Mouse (Mus musculus) neural tube, embryonic 12.5 days (tissue): ENCODE data around the gene Trpm3. TPM values are rescaled to one million over a fixed set of nuclear protein-coding genes. Genes with fewer than 3 reads are reported as not detected.
A peak's percentile ranks its signal among the peaks of the same experiment; 100 is the strongest.

ENCODE experiments used
- ATAC-seq: fragments of 200-750 bp; cut with Nextera tagmentation; 2 replicates; pipeline ENCODE4 v1.8.0; 2017; ENCODE audit warnings: low read depth, mild to moderate bottlenecking, moderate TSS enrichment, moderate library complexity; ENCODE audit not compliant: low FRiP score
- H3K27ac ChIP-seq: fragments of 300-500 bp; sonication (generic); 2 replicates; pipeline ENCODE4 v1.5.1; 2016
- H3K27me3 ChIP-seq: fragments of 300-500 bp; sonication (generic); replicated peaks from 2 replicates; pipeline ENCODE4 v1.6.1; 2016; ENCODE audit warnings: mild to moderate bottlenecking
- H3K36me3 ChIP-seq: fragments of 300-500 bp; sonication (generic); 2 replicates; pipeline ENCODE4 v1.6.1; 2016; ENCODE audit warnings: mild to moderate bottlenecking
- H3K4me1 ChIP-seq: fragments of 300-500 bp; sonication (generic); 2 replicates; pipeline ENCODE4 v1.6.1; 2016
- H3K4me2 ChIP-seq: fragments of 300-500 bp; sonication (generic); replicated peaks from 2 replicates; pipeline ENCODE4 v1.6.1; 2016; ENCODE audit warnings: mild to moderate bottlenecking
- H3K4me3 ChIP-seq: fragments of 300-500 bp; sonication (generic); 2 replicates; pipeline ENCODE4 v1.5.1; 2016
- H3K9ac ChIP-seq: fragments of 300-500 bp; sonication (generic); 2 replicates; pipeline ENCODE4 v1.6.1; 2016; ENCODE audit warnings: mild to moderate bottlenecking
- H3K9me3 ChIP-seq: fragments of 300-500 bp; sonication (generic); 2 replicates; pipeline ENCODE4 v1.6.1; 2016; ENCODE audit warnings: mild to moderate bottlenecking
- WGBS: fragments of 180-500 bp; shearing (Covaris S2); methylation state at CpG from one replicate; pipeline ENCODE4 v1.1.7; 2016; 5-methylcytosine and 5-hydroxymethylcytosine counted together
- polyA plus RNA-seq: library from polyadenylated mRNA; unstranded; fragments of >200 nt; fragmentation: Nextera tagmentation; extraction: Ambion mirVana; gene quantifications from 2 replicates; pipeline ENCODE4 v1.2.1, GENCODE M21; 2016

The Trpm3 gene
- polyA plus RNA-seq, 1 experiment from 2014 or later = 2.1 TPM

DNA sequence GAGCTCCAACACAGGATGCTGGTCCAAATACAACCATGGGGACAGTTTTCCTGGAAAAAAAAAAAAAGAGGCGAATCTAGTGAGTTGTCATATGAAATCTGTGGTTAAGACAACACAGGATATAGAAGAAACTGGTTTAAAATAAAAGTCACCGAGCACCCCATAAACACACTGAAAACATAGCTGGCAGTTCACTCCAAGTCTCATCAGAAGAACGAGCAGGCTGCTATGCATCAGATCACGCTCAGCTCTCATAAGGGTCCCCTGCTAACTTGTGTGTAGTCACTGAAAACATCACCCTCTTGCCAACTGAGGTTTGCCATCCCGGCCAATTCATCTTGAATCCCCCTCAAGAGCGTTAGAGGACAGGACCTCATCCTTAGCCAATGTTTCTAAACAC lies 476.5 kb downstream of the Trpm3 start:
- no peak overlapping the region for H3K4me3 ChIP-seq
- H3K4me1 ChIP-seq = no peaks in the 10 kb centered on the region
- 90% methylated on average over 6 of the region's 6 CpGs for WGBS
- H3K4me2 ChIP-seq = no peak overlapping the region
- H3K9ac ChIP-seq = no peak overlapping the region
- H3K27ac ChIP-seq = no peak overlapping the region
- no peak for ATAC-seq
- H3K36me3 ChIP-seq = no peaks in the 10 kb centered on the region
- H3K27me3 ChIP-seq = no peaks in the 10 kb centered on the region
- no peaks in the 10 kb centered on the region; the same call in 1 of the 2 replicates for H3K9me3 ChIP-seq

- H3K27me3 ChIP-seq = no peaks in the 10 kb centered on the region
- H3K9ac ChIP-seq = no peak overlapping the region
- H3K36me3 ChIP-seq = no peaks in the 10 kb centered on the region
- no peak for ATAC-seq
- H3K4me1 ChIP-seq = no peaks in the 10 kb centered on the region
- no peak overlapping the region for H3K4me2 ChIP-seq
- H3K27ac ChIP-seq = no peak overlapping the region
- WGBS = 83% methylated on average over 3 of the region's 3 CpGs
- H3K9me3 ChIP-seq = no peaks in the 10 kb centered on the region
- no peak overlapping the region for H3K4me3 ChIP-seq
These were observed 486.1 kb downstream of the Trpm3 start for GRCm38 (mm10) chr19:22624801-22625513.

- H3K4me1 ChIP-seq = no peaks in the 10 kb centered on the region
- ATAC-seq = no peak
- H3K4me3 ChIP-seq = no peak overlapping the region
- no peaks in the 10 kb centered on the region for H3K9me3 ChIP-seq
- WGBS = 83% methylated on average over 3 of the region's 3 CpGs
- no peaks in the 10 kb centered on the region for H3K27me3 ChIP-seq
- H3K9ac ChIP-seq = no peak overlapping the region
- no peaks in the 10 kb centered on the region for H3K36me3 ChIP-seq
- no peak overlapping the region for H3K27ac ChIP-seq
- H3K4me2 ChIP-seq = no peak overlapping the region
These were observed 490.0 kb downstream of the Trpm3 start for GRCm38 (mm10) chr19:22628878-22629277.

DNA sequence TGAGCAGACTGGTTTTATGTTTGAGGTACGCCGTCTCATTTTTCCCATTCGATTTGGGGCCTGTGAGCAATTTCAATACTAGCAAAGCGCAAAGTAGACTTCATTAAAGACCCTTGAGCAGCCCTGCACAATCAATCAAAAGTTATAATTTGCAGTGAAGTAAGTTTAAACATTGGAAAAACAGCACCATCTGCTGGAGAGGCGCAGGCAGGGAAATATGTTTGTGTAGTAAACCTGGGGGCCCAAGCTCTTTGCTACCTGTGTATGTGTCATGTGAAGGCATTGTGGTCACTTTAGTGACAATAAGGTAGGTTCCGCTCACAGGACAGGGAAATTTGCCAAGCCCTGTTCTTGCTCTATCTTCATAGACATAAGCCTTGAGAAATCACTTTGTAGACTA lies 492.5 kb downstream of the Trpm3 start:
- no peak overlapping the region for H3K4me3 ChIP-seq
- no peaks in the 10 kb centered on the region for H3K27me3 ChIP-seq
- no peak overlapping the region for H3K27ac ChIP-seq
- no peak overlapping the region for H3K9ac ChIP-seq
- no peaks in the 10 kb centered on the region for H3K36me3 ChIP-seq
- no peak for ATAC-seq
- no peaks in the 10 kb centered on the region for H3K9me3 ChIP-seq
- WGBS = 86% methylated on average over 6 of the region's 6 CpGs
- H3K4me2 ChIP-seq = no peak overlapping the region
- no peaks in the 10 kb centered on the region for H3K4me1 ChIP-seq

GRCm38 (mm10) chr19:22635635-22636034 lies 496.8 kb downstream of the Trpm3 start:
- H3K9me3 ChIP-seq = no peaks in the 10 kb centered on the region
- no peaks in the 10 kb centered on the region for H3K36me3 ChIP-seq
- no peaks in the 10 kb centered on the region for H3K4me1 ChIP-seq
- ATAC-seq = no peak
- no peak overlapping the region for H3K4me3 ChIP-seq
- 33% methylated on average over 10 of the region's 10 CpGs for WGBS
- no peak overlapping the region for H3K27ac ChIP-seq
- no peak overlapping the region for H3K9ac ChIP-seq
- H3K27me3 ChIP-seq = no peaks in the 10 kb centered on the region
- H3K4me2 ChIP-seq = no peak overlapping the region

DNA sequence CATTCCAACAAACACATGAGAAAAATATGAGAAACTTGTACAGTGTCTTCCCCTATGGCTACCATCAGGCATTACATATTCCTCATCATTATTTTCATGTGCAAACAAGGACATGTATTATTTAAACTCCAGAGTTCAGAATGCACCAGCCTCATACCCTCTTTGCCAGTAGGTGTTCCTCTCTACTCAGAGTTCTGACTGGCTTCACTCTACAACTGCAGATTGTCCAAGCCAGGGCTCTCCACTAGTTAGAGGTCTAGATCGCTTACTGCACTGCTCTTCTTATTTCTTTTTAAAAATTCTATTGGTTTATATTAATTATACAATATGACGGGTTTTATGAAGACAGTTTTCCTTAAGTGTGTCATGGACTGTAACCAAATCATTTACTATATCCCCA lies 498.9 kb downstream of the Trpm3 start:
- Histone ChIP-seq H3K4me3 (no peak overlapping the region), H3K36me3 (no peaks in the 10 kb centered on the region), H3K9me3 (no peaks in the 10 kb centered on the region), H3K4me2 (no peak overlapping the region), H3K9ac (no peak overlapping the region), H3K4me1 (no peaks in the 10 kb centered on the region), H3K27me3 (no peaks in the 10 kb centered on the region), H3K27ac (no peak overlapping the region)
- WGBS = 90% methylated on average over 2 of the region's 2 CpGs
- no peak for ATAC-seq

- H3K9ac ChIP-seq = no peak overlapping the region
- H3K27ac ChIP-seq = no peak overlapping the region
- no peaks in the 10 kb centered on the region for H3K27me3 ChIP-seq
- H3K4me2 ChIP-seq = no peak overlapping the region
- no peaks in the 10 kb centered on the region for H3K9me3 ChIP-seq
- H3K4me1 ChIP-seq = no peaks in the 10 kb centered on the region
- no peaks in the 10 kb centered on the region for H3K36me3 ChIP-seq
- no peak for ATAC-seq
- no peak overlapping the region for H3K4me3 ChIP-seq
- WGBS = 81% methylated on average over 3 of the region's 3 CpGs
These were observed 499.6 kb downstream of the Trpm3 start for GRCm38 (mm10) chr19:22638394-22638954.

GRCm38 (mm10) chr19:22642124-22642523 lies 503.3 kb downstream of the Trpm3 start:
- Histone ChIP-seq H3K4me2 (no peak overlapping the region), H3K27me3 (no peaks in the 10 kb centered on the region), H3K9ac (no peak overlapping the region), H3K27ac (no peak overlapping the region), H3K36me3 (no peaks in the 10 kb centered on the region), H3K4me1 (no peaks in the 10 kb centered on the region), H3K9me3 (no peaks in the 10 kb centered on the region), H3K4me3 (no peak overlapping the region)
- 34% methylated on average over 2 of the region's 2 CpGs for WGBS
- no peak for ATAC-seq

GRCm38 (mm10) chr19:22656466-22657215 lies 517.8 kb downstream of the Trpm3 start:
- ATAC-seq = peak; percentile 37; the same call in 1 of the 2 replicates
- Histone ChIP-seq H3K4me2 (peak overlapping the region; percentile 25), H3K9me3 (no peaks in the 10 kb centered on the region), H3K4me1 (peaks cover 11% of the 10 kb centered on the region), H3K4me3 (no peak overlapping the region), H3K36me3 (no peaks in the 10 kb centered on the region), H3K27ac (no peak overlapping the region), H3K27me3 (no peaks in the 10 kb centered on the region), H3K9ac (no peak overlapping the region)
- WGBS = 52% methylated on average over 14 of the region's 14 CpGs

DNA sequence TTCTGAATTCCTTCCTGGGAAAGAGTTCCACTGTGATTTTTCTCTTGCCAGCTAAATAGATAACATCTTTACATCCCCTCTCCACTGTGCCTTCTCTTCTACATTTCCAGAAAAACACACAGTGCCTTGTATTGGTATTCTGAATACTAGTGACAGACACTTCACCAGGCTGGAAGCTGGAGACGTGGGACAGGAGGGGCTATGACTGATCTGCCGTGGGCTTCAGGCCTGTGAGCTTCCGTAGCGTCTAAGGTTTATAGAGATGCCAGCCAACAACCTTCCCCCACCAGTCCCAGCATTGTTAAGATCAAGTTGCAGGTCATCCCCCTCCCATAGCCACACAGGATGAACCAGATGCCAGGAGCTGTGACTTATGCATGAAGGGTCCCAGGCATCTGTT lies 518.4 kb downstream of the Trpm3 start:
- no peaks in the 10 kb centered on the region for H3K27me3 ChIP-seq
- no peak for ATAC-seq
- no peaks in the 10 kb centered on the region for H3K9me3 ChIP-seq
- H3K4me1 ChIP-seq = peaks cover 11% of the 10 kb centered on the region
- 48% methylated on average over 4 of the region's 4 CpGs for WGBS
- no peak overlapping the region for H3K4me3 ChIP-seq
- H3K9ac ChIP-seq = no peak overlapping the region
- H3K4me2 ChIP-seq = 0 out of 2 replicates have a peak overlapping the region, but pooled peaks have one; percentile 25
- no peaks in the 10 kb centered on the region for H3K36me3 ChIP-seq
- H3K27ac ChIP-seq = no peak overlapping the region

- Histone ChIP-seq H3K4me2 (no peak overlapping the region), H3K36me3 (no peaks in the 10 kb centered on the region), H3K27me3 (no peaks in the 10 kb centered on the region), H3K9me3 (no peaks in the 10 kb centered on the region), H3K4me1 (0 out of 2 replicates have a peak, but pooled peaks cover 6% of the 10 kb centered on the region), H3K27ac (no peak overlapping the region), H3K9ac (no peak overlapping the region), H3K4me3 (no peak overlapping the region)
- no peak for ATAC-seq
- WGBS = 91% methylated on average over 4 of the region's 4 CpGs
These were observed 526.6 kb downstream of the Trpm3 start for GRCm38 (mm10) chr19:22665401-22665800.

DNA sequence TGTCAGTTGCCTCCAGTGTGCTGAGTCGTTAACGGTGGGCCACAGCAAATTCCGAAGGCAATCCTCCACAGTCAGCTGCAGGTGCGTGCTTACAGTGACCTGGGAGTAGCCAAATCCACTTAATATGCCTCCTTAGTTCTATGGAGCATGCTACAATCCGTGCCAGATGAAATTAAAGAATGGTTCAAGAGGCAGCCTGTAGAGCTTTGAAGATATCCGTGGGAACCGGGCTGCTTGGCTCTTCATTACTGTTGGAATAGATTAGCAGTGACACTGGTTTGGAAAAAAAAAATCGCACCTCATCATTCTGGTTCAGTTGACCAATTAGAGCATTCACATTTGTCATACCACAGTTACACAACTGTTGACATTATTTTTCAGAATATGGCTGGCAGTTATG lies 531.4 kb downstream of the Trpm3 start:
- no peak for ATAC-seq
- H3K9me3 ChIP-seq = no peaks in the 10 kb centered on the region
- no peak overlapping the region for H3K4me2 ChIP-seq
- H3K9ac ChIP-seq = no peak overlapping the region
- H3K4me3 ChIP-seq = no peak overlapping the region
- H3K4me1 ChIP-seq = 0 out of 2 replicates have a peak, but pooled peaks cover 6% of the 10 kb centered on the region
- no peak overlapping the region for H3K27ac ChIP-seq
- WGBS = 88% methylated on average over 8 of the region's 8 CpGs
- no peaks in the 10 kb centered on the region for H3K36me3 ChIP-seq
- H3K27me3 ChIP-seq = no peaks in the 10 kb centered on the region
